Mouse (Mus musculus) myocyte (in vitro differentiated cells): ENCODE data around the gene Chil5.
"Not testable (repeated sequence)": the region's sequence is repeated elsewhere in the genome, so short reads cannot be mapped to it uniquely, and the experiment has no call there.

ENCODE experiments used
- CEBPB ChIP-seq: IDR thresholded peaks from 2 replicates; pipeline ENCODE4 v1.6.1; 2011; ENCODE audit warnings: mild to moderate bottlenecking, moderate library complexity; ENCODE audit not compliant: poor library complexity, insufficient read depth, severe bottlenecking
- E2F4 ChIP-seq: IDR thresholded peaks from one replicate; pipeline ENCODE4 v1.6.1; 2011; ENCODE audit warnings: mild to moderate bottlenecking, control low read depth, moderate library complexity; ENCODE audit not compliant: insufficient read depth
- MYOD1 ChIP-seq, 3 experiments: IDR thresholded peaks; one replicate each; pipeline ENCODE4 v1.6.1; 2011; ENCODE audit warnings: control low read depth in 2 of 3, low read depth in 2 of 3, mild to moderate bottlenecking in 2 of 3, moderate library complexity in 1 of 3; ENCODE audit not compliant: insufficient read length in 2 of 3, control insufficient read depth in 1 of 3
- MYOG ChIP-seq, 3 experiments: IDR thresholded peaks; one replicate each; pipeline ENCODE4 v1.6.1; 2011; ENCODE audit warnings: control low read depth in 2 of 3, low read depth in 2 of 3, mild to moderate bottlenecking in 2 of 3; ENCODE audit not compliant: insufficient read length in 2 of 3, control insufficient read depth in 1 of 3, insufficient read depth in 1 of 3
- POLR2A ChIP-seq: IDR thresholded peaks from one replicate; pipeline ENCODE4 v1.6.1; 2011; ENCODE audit warnings: low read depth, mild to moderate bottlenecking, control low read depth, moderate library complexity; ENCODE audit not compliant: insufficient read length
- USF1 ChIP-seq: IDR thresholded peaks from one replicate; pipeline ENCODE4 v1.6.1; 2011; ENCODE audit warnings: low read depth, mild to moderate bottlenecking, control low read depth, moderate library complexity

DNA sequence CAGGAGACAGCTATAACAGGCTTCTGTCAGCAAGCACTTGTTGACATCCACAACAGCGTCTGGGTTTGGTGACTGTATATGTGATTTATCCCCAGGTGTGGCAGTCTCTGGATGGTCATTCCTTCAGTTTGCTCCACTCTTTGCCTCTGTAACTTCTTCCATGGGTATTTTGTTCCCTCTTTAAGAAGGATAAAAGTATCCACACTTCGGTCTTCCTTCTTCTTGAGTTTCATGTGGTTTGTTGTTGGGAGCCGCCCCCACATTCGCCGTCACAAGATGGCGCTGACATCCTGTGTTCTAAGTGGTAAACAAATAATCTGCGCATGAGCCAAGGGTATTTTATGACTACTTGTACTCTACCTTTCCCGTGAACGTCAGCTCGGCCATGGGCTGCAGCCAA lies 29.3 kb downstream of the Chil5 start:
- TF ChIP-seq POLR2A; E2F4; USF1; MYOD1 (IDR thresholded peaks at IDR 0.05; ENCODE audit: control insufficient read depth in 1 of 3, insufficient read length in 2 of 3, low read depth in 2 of 3); MYOG (IDR thresholded peaks at IDR 0.05; ENCODE audit: control insufficient read depth in 1 of 3, insufficient read depth in 1 of 3, insufficient read length in 2 of 3, low read depth in 2 of 3); CEBPB: not testable (repeated sequence)
